Mouse (Mus musculus) myocyte (in vitro differentiated cells): ENCODE data around the gene Vipas39. TPM values are rescaled to one million over a fixed set of nuclear protein-coding genes. Genes with fewer than 3 reads are reported as not detected.
A peak's percentile ranks its signal among the peaks of the same experiment; 100 is the strongest.

Experiments used
- H3K27me3 ChIP-seq: one replicate; pipeline ENCODE4 v1.6.1; 2011; ENCODE audit not compliant: control insufficient read depth, insufficient read depth, insufficient read length
- H3K36me3 ChIP-seq: one replicate; pipeline ENCODE4 v1.6.1; 2011; ENCODE audit not compliant: control insufficient read depth, insufficient read depth
- H3K4me2 ChIP-seq: one replicate; pipeline ENCODE4 v1.6.1; 2011; ENCODE audit warnings: low read depth, control low read depth
- H3K4me3 ChIP-seq: one replicate; pipeline ENCODE4 v1.5.1; 2011; ENCODE audit warnings: mild to moderate bottlenecking, control low read depth, moderate library complexity
- H3K79me2 ChIP-seq: one replicate; pipeline ENCODE4 v1.6.1; 2011; ENCODE audit not compliant: control insufficient read depth, insufficient read depth
- H3ac ChIP-seq: one replicate; pipeline ENCODE4 v1.6.1; 2011; ENCODE audit not compliant: control insufficient read depth, insufficient read length
- CEBPB ChIP-seq: IDR thresholded peaks from 2 replicates; pipeline ENCODE4 v1.6.1; 2011; ENCODE audit warnings: mild to moderate bottlenecking, moderate library complexity; ENCODE audit not compliant: poor library complexity, insufficient read depth, severe bottlenecking
- E2F4 ChIP-seq: IDR thresholded peaks from one replicate; pipeline ENCODE4 v1.6.1; 2011; ENCODE audit warnings: mild to moderate bottlenecking, control low read depth, moderate library complexity; ENCODE audit not compliant: insufficient read depth
- MAX ChIP-seq: IDR thresholded peaks from one replicate; pipeline ENCODE4 v1.6.1; 2011; ENCODE audit warnings: low read depth, mild to moderate bottlenecking, control low read depth
- MYOD1 ChIP-seq, 3 experiments: IDR thresholded peaks; one replicate each; pipeline ENCODE4 v1.6.1; 2011; ENCODE audit warnings: control low read depth in 2 of 3, low read depth in 2 of 3, mild to moderate bottlenecking in 2 of 3, moderate library complexity in 1 of 3; ENCODE audit not compliant: insufficient read length in 2 of 3, control insufficient read depth in 1 of 3
- MYOG ChIP-seq, 3 experiments: IDR thresholded peaks; one replicate each; pipeline ENCODE4 v1.6.1; 2011; ENCODE audit warnings: control low read depth in 2 of 3, low read depth in 2 of 3, mild to moderate bottlenecking in 2 of 3; ENCODE audit not compliant: insufficient read length in 2 of 3, control insufficient read depth in 1 of 3, insufficient read depth in 1 of 3
- POLR2A ChIP-seq: IDR thresholded peaks from one replicate; pipeline ENCODE4 v1.6.1; 2011; ENCODE audit warnings: low read depth, mild to moderate bottlenecking, control low read depth, moderate library complexity; ENCODE audit not compliant: insufficient read length
- POLR2AphosphoS2 ChIP-seq: IDR thresholded peaks from one replicate; pipeline ENCODE4 v1.6.1; 2011; ENCODE audit warnings: low read depth, control low read depth; ENCODE audit not compliant: insufficient read length
- REST ChIP-seq: IDR thresholded peaks from one replicate; pipeline ENCODE4 v1.6.1; 2011; ENCODE audit warnings: mild to moderate bottlenecking, control low read depth, moderate library complexity; ENCODE audit not compliant: insufficient read depth, insufficient read length
- SRF ChIP-seq: IDR thresholded peaks from one replicate; pipeline ENCODE4 v1.6.1; 2011; ENCODE audit warnings: low read depth; ENCODE audit not compliant: control insufficient read depth, insufficient read length
- TCF12 ChIP-seq: IDR thresholded peaks from one replicate; pipeline ENCODE4 v1.6.1; 2011; ENCODE audit warnings: mild to moderate bottlenecking, control low read depth; ENCODE audit not compliant: poor library complexity, insufficient read depth, severe bottlenecking
- TCF3 ChIP-seq: IDR thresholded peaks from one replicate; pipeline ENCODE4 v1.6.1; 2011; ENCODE audit warnings: low read depth, control low read depth; ENCODE audit not compliant: insufficient read length
- USF1 ChIP-seq: IDR thresholded peaks from one replicate; pipeline ENCODE4 v1.6.1; 2011; ENCODE audit warnings: low read depth, mild to moderate bottlenecking, control low read depth, moderate library complexity
- polyA plus RNA-seq: library from polyadenylated mRNA; unstranded; fragments of >200 nt; fragmentation: generic; extraction: Trizol; gene quantifications from one replicate; pipeline ENCODE4 v1.2.1, GENCODE M21; 2012; ENCODE audit warnings: missing spikeins

Gene Vipas39
- polyA plus RNA-seq, 1 experiment, result 16.4 TPM

- no peaks in the 10 kb centered on the region for H3K36me3 ChIP-seq
- TF ChIP-seq TCF12 (no peak), MAX (no peak)
- H3K27me3 ChIP-seq, result no peaks in the 10 kb centered on the region
- H3ac ChIP-seq, result peak within 1 kb of the TSS; percentile 97
- peak within 1 kb of the TSS; percentile 76 for H3K4me2 ChIP-seq
- peak within 1 kb of the TSS; percentile 44 for H3K4me3 ChIP-seq
- no peaks in the 10 kb centered on the region for H3K79me2 ChIP-seq
These were observed 66.7 kb downstream of the Vipas39 start, which contains the start of gene Samd15 for GRCm38 (mm10) chr12:87199206-87199972. Gene Samd15 (plus strand): TSS chr12:87199723.

GRCm38 (mm10) chr12:87198792-87199191, 67.3 kb downstream of the Vipas39 start:
- peak overlapping the region; percentile 76 for H3K4me2 ChIP-seq
- H3K4me3 ChIP-seq, result peak overlapping the region; percentile 44
- TF ChIP-seq POLR2AphosphoS2 (no peak), TCF3 (no peak), SRF (no peak), USF1 (no peak), REST (no peak), MYOG (IDR thresholded peaks at IDR 0.05; ENCODE audit: control insufficient read depth in 1 of 3, insufficient read depth in 1 of 3, insufficient read length in 2 of 3, low read depth in 2 of 3) (no peak), MYOD1 (IDR thresholded peaks at IDR 0.05; ENCODE audit: control insufficient read depth in 1 of 3, insufficient read length in 2 of 3, low read depth in 2 of 3) (no peak), TCF12 (no peak), MAX (no peak), E2F4 (no peak), CEBPB (no peak), POLR2A (no peak)

GRCm38 (mm10) chr12:87196310-87196709, 69.7 kb downstream of the Vipas39 start:
- no peak overlapping the region for H3K4me3 ChIP-seq
- no peaks in the 10 kb centered on the region for H3K27me3 ChIP-seq
- TF ChIP-seq SRF (no peak), E2F4 (no peak), CEBPB (no peak), MYOG (IDR thresholded peaks at IDR 0.05; ENCODE audit: control insufficient read depth in 1 of 3, insufficient read depth in 1 of 3, insufficient read length in 2 of 3, low read depth in 2 of 3) (no peak), MAX (no peak), MYOD1 (IDR thresholded peaks at IDR 0.05; ENCODE audit: control insufficient read depth in 1 of 3, insufficient read length in 2 of 3, low read depth in 2 of 3) (no peak), USF1 (no peak), REST (no peak), TCF12 (no peak), POLR2A (no peak)
- no peak overlapping the region for H3ac ChIP-seq
- H3K4me2 ChIP-seq, result no peak overlapping the region
- H3K36me3 ChIP-seq, result no peaks in the 10 kb centered on the region
- no peaks in the 10 kb centered on the region for H3K79me2 ChIP-seq

More at GRCm38 (mm10) chr12:87198792-87199191, 67.3 kb downstream of the Vipas39 start:
- H3K79me2 ChIP-seq, result no peaks in the 10 kb centered on the region
- no peaks in the 10 kb centered on the region for H3K36me3 ChIP-seq
- H3ac ChIP-seq, result no peak overlapping the region
- H3K27me3 ChIP-seq, result no peaks in the 10 kb centered on the region

- H3K4me2 ChIP-seq, result no peak overlapping the region
- no peaks in the 10 kb centered on the region for H3K79me2 ChIP-seq
- no peaks in the 10 kb centered on the region for H3K36me3 ChIP-seq
- no peak overlapping the region for H3ac ChIP-seq
- no peak for TF ChIP-seq USF1
- no peak for TF ChIP-seq MYOD1 (IDR thresholded peaks at IDR 0.05; ENCODE audit: control insufficient read depth in 1 of 3, insufficient read length in 2 of 3, low read depth in 2 of 3)
- TF ChIP-seq TCF12, result no peak
- no peak for TF ChIP-seq MAX
- no peak for TF ChIP-seq MYOG (IDR thresholded peaks at IDR 0.05; ENCODE audit: control insufficient read depth in 1 of 3, insufficient read depth in 1 of 3, insufficient read length in 2 of 3, low read depth in 2 of 3)
- no peak for TF ChIP-seq POLR2A
- no peak for TF ChIP-seq TCF3
- no peak for TF ChIP-seq POLR2AphosphoS2
- no peak for TF ChIP-seq SRF
- no peak for TF ChIP-seq CEBPB
- no peak for TF ChIP-seq REST
- no peak for TF ChIP-seq E2F4
- no peaks in the 10 kb centered on the region for H3K27me3 ChIP-seq
- H3K4me3 ChIP-seq, result no peak overlapping the region
These were observed 71.0 kb downstream of the Vipas39 start for GRCm38 (mm10) chr12:87195069-87195468.

GRCm38 (mm10) chr12:87193008-87193407, 73.0 kb downstream of the Vipas39 start:
- Histone ChIP-seq H3K36me3 (no peaks in the 10 kb centered on the region), H3K4me2 (no peak overlapping the region), H3K4me3 (no peak overlapping the region), H3K27me3 (no peaks in the 10 kb centered on the region), H3K79me2 (no peaks in the 10 kb centered on the region), H3ac (no peak overlapping the region)
- no peak for TF ChIP-seq POLR2A
- TF ChIP-seq TCF12, result no peak
- no peak for TF ChIP-seq E2F4
- no peak for TF ChIP-seq POLR2AphosphoS2
- no peak for TF ChIP-seq CEBPB
- no peak for TF ChIP-seq MAX
- no peak for TF ChIP-seq SRF
- TF ChIP-seq MYOG (IDR thresholded peaks at IDR 0.05; ENCODE audit: control insufficient read depth in 1 of 3, insufficient read depth in 1 of 3, insufficient read length in 2 of 3, low read depth in 2 of 3), result no peak
- no peak for TF ChIP-seq MYOD1 (IDR thresholded peaks at IDR 0.05; ENCODE audit: control insufficient read depth in 1 of 3, insufficient read length in 2 of 3, low read depth in 2 of 3)
- no peak for TF ChIP-seq USF1
- no peak for TF ChIP-seq REST
- no peak for TF ChIP-seq TCF3

Other genes starting within 250 kb of the Vipas39 start
- gene Tmem63c, start 244.9 kb downstream of the Vipas39 start, polyA plus RNA-seq, result not detected
- gene Ngb, start 163.7 kb downstream of the Vipas39 start, polyA plus RNA-seq, result 0.04 TPM
- 44.3 TPM for gene Gstz1, start 119.1 kb downstream of the Vipas39 start, polyA plus RNA-seq
- gene Pomt2, start 118.3 kb downstream of the Vipas39 start, polyA plus RNA-seq, result 11.1 TPM
- gene Samd15, start 66.5 kb downstream of the Vipas39 start, polyA plus RNA-seq, result 0.29 TPM
- gene Tmed8, start 65.8 kb downstream of the Vipas39 start, polyA plus RNA-seq, result 2.1 TPM
- 0.13 TPM for gene Noxred1, start 27.5 kb downstream of the Vipas39 start, polyA plus RNA-seq
- gene Ahsa1, start 223 bp upstream of the Vipas39 start, polyA plus RNA-seq, result 148 TPM
- gene Ism2, start 33.4 kb upstream of the Vipas39 start, polyA plus RNA-seq, result 0.12 TPM
- gene Sptlc2, start 122.1 kb upstream of the Vipas39 start, polyA plus RNA-seq, result 43.4 TPM
- gene Slirp, start 177.6 kb upstream of the Vipas39 start, polyA plus RNA-seq, result 101 TPM
- gene Alkbh1, start 177.8 kb upstream of the Vipas39 start, polyA plus RNA-seq, result 9.3 TPM
- gene Snw1, start 206.0 kb upstream of the Vipas39 start, polyA plus RNA-seq, result 48.2 TPM
- not detected for gene Gm5788, start 228.5 kb upstream of the Vipas39 start, polyA plus RNA-seq
- gene Gm8300, start 248.1 kb upstream of the Vipas39 start, polyA plus RNA-seq, result 0.16 TPM